Mouse (Mus musculus) liver, postnatal 0 days (tissue): ENCODE results near the gene Tnnt1.
"Not testable (repeated sequence)": the region's sequence is repeated elsewhere in the genome, so short reads cannot be mapped to it uniquely, and the experiment has no call there.

Experiments
- CTCF ChIP-seq: sonication (generic); IDR thresholded peaks from 2 replicates; pipeline ENCODE4 v1.5.1; 2016; ENCODE audit warnings: antibody characterized with exemption, low read depth
- EP300 ChIP-seq: IDR thresholded peaks from 2 replicates; pipeline ENCODE4 v1.6.1; 2016; ENCODE audit warnings: antibody characterized with exemption, low read depth, mild to moderate bottlenecking

DNA sequence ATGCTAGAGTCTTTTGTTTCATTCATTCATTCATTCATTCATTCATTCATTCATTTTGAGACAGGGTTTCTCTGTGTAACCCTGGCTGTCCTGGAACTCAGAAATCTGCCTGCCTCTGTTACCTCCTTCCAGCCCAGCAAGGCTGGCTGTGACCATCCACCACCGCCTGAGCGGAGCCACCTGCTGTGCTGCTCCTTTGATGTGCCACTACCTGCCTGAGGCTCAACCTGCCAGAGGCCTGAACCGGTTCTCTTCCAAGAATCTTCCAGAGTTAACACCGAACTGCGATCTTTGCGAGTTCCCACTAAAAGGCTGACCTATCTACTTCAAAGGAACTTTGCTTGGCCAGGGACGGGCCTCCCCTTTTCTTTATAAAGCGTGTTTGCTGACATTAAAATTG is 14.0 kb upstream of the Tnnt1 start:
- TF ChIP-seq CTCF, EP300: not testable (repeated sequence)
